Comparison of ENCODE assay signal across 11 mouse cellular contexts in the genomic region with DNA sequence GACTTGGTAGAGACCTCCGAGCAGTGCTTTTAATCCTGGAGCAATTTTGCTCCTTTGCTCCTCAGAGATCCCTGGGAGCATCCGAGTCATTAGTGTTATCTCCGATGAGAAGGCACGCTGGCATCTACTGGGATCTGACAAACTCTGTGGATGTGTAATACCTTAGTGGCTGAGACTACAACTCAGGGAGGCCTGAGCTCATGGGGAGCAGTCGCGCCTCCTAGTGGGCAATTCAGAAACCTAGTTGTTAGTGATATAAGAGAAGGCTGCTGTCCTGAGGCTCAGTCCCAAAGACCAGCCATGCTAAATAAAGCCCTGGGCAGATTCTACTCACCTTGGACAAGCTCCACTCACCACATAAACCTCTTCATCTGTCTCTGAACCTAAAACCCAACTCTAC. TPM values are rescaled to one million over a fixed set of nuclear protein-coding genes. Genes with fewer than 3 reads are reported as not detected.
DNase-seq lines count a peak whose midpoint lies in the region; ATAC-seq and TF ChIP-seq lines count a peak whose summit lies in the region.
"Had no signal": no experiment of that assay in that cellular context is flagged by ENCODE, and none has a peak within 500 bp of the region (broad histone marks: within the 10 kb centered on the region; RNA-seq: fewer than 3 reads in every experiment).

No protein-coding gene starts in this region.

- H3K4me2 ChIP-seq in forebrain, embryonic 12.5 days: no peak overlapping the region
- no peak overlapping the region for H3K4me2 ChIP-seq in neural tube, embryonic 11.5 days (ENCODE audit: low read depth)
- no peak overlapping the region for H3K4me2 ChIP-seq in neural tube, embryonic 15.5 days
- no peak overlapping the region for H3K4me2 ChIP-seq in forebrain, postnatal 0 days (ENCODE audit: low read depth)
- H3K4me2 ChIP-seq: heart, embryonic 15.5 days had no signal

- no peaks in the 10 kb centered on the region for H3K9me3 ChIP-seq in forebrain, embryonic 12.5 days
- H3K9me3 ChIP-seq in forebrain, embryonic 10.5 days: no peaks in the 10 kb centered on the region
- H3K9me3 ChIP-seq in neural tube, embryonic 11.5 days (ENCODE audit: control insufficient read depth, low read length): no peaks in the 10 kb centered on the region
- H3K9me3 ChIP-seq in neural tube, embryonic 15.5 days (replicated peaks): no peaks in the 10 kb centered on the region
- no peaks in the 10 kb centered on the region for H3K9me3 ChIP-seq in forebrain, postnatal 0 days (ENCODE audit: low read length)
- H3K9me3 ChIP-seq: heart, embryonic 15.5 days had no signal

- H3K36me3 ChIP-seq in forebrain, embryonic 12.5 days (replicated peaks): no peaks in the 10 kb centered on the region
- H3K36me3 ChIP-seq in forebrain, embryonic 10.5 days (replicated peaks): no peaks in the 10 kb centered on the region
- no peaks in the 10 kb centered on the region for H3K36me3 ChIP-seq in neural tube, embryonic 11.5 days (ENCODE audit: control insufficient read depth, insufficient read depth, low read length)
- no peaks in the 10 kb centered on the region for H3K36me3 ChIP-seq in neural tube, embryonic 15.5 days
- H3K36me3 ChIP-seq in forebrain, postnatal 0 days (ENCODE audit: insufficient read depth): no peaks in the 10 kb centered on the region
- H3K36me3 ChIP-seq: G1E; heart, embryonic 15.5 days had no signal

- no peak for DNase-seq in forebrain, embryonic 10.5 days (ENCODE audit: extremely low spot score, low spot score)
- peak; percentile 37 for DNase-seq in neural tube, embryonic 11.5 days (ENCODE audit: low spot score)
- DNase-seq in forebrain, postnatal 0 days: no peak
- peak; percentile 60 for DNase-seq in lung, postnatal 14 days
- no peak for DNase-seq in MN1 (ENCODE audit: low spot score)
- DNase-seq in right cerebral cortex, postnatal 10 days (ENCODE audit: low spot score in 2 of 2): no peak

- 57% methylated on average over 6 of the region's 6 CpGs for WGBS in forebrain, embryonic 12.5 days
- 59% methylated on average over 6 of the region's 6 CpGs for WGBS in forebrain, embryonic 10.5 days
- 61% methylated on average over 6 of the region's 6 CpGs for WGBS in neural tube, embryonic 11.5 days
- WGBS in neural tube, embryonic 15.5 days: 59% methylated on average over 6 of the region's 6 CpGs
- WGBS in forebrain, postnatal 0 days: 62% methylated on average over 6 of the region's 6 CpGs

- ATAC-seq in forebrain, embryonic 12.5 days (ENCODE audit: low FRiP score): peak; percentile 33; the same call in 1 of the 2 replicates
- peak; percentile 52; the same call in 1 of the 2 replicates for ATAC-seq in neural tube, embryonic 11.5 days (ENCODE audit: insufficient read depth, low FRiP score, low TSS enrichment)
- ATAC-seq in neural tube, embryonic 15.5 days (ENCODE audit: low FRiP score): no peak
- no peak for ATAC-seq in forebrain, postnatal 0 days

- H3K27me3 ChIP-seq in forebrain, embryonic 12.5 days: no peaks in the 10 kb centered on the region
- H3K27me3 ChIP-seq in forebrain, embryonic 10.5 days (ENCODE audit: poor library complexity, severe bottlenecking): no peaks in the 10 kb centered on the region
- no peaks in the 10 kb centered on the region for H3K27me3 ChIP-seq in neural tube, embryonic 11.5 days (ENCODE audit: control insufficient read depth, insufficient read depth, low read length)
- no peaks in the 10 kb centered on the region for H3K27me3 ChIP-seq in neural tube, embryonic 15.5 days (replicated peaks)
- H3K27me3 ChIP-seq in forebrain, postnatal 0 days (ENCODE audit: insufficient read depth, low read length): no peaks in the 10 kb centered on the region
- H3K27me3 ChIP-seq: heart, embryonic 15.5 days; megakaryocyte, embryonic 14.5 days had no signal

- no peak overlapping the region for H3K9ac ChIP-seq in forebrain, embryonic 12.5 days
- no peak overlapping the region for H3K9ac ChIP-seq in neural tube, embryonic 11.5 days (ENCODE audit: low read length)
- H3K9ac ChIP-seq in neural tube, embryonic 15.5 days (replicated peaks): no peak overlapping the region
- H3K9ac ChIP-seq in forebrain, postnatal 0 days: no peak overlapping the region
- H3K9ac ChIP-seq: heart, embryonic 15.5 days had no signal

- TF ChIP-seq CTCF in forebrain, postnatal 0 days (IDR thresholded peaks at IDR 0.05; ENCODE audit: low read depth): peak; percentile 45; the same call in 1 of the 2 replicates

- H3K27ac ChIP-seq in forebrain, embryonic 12.5 days: no peak overlapping the region
- no peak overlapping the region for H3K27ac ChIP-seq in forebrain, embryonic 10.5 days
- no peak overlapping the region for H3K27ac ChIP-seq in neural tube, embryonic 11.5 days (ENCODE audit: low read depth, low read length)
- no peak overlapping the region for H3K27ac ChIP-seq in neural tube, embryonic 15.5 days (replicated peaks)
- no peak overlapping the region for H3K27ac ChIP-seq in forebrain, postnatal 0 days (ENCODE audit: low read depth, low read length)
- H3K27ac ChIP-seq: heart, embryonic 15.5 days had no signal

- H3K4me3 ChIP-seq in forebrain, embryonic 12.5 days (replicated peaks): no peak overlapping the region
- no peak overlapping the region for H3K4me3 ChIP-seq in forebrain, embryonic 10.5 days
- H3K4me3 ChIP-seq in neural tube, embryonic 11.5 days (ENCODE audit: low read depth, low read length): no peak overlapping the region
- no peak overlapping the region for H3K4me3 ChIP-seq in neural tube, embryonic 15.5 days (replicated peaks)
- H3K4me3 ChIP-seq in forebrain, postnatal 0 days (ENCODE audit: low read depth, low read length): no peak overlapping the region
- H3K4me3 ChIP-seq: heart, embryonic 15.5 days; megakaryocyte, embryonic 14.5 days had no signal

- peaks cover 9% of the 10 kb centered on the region; the same call in 1 of the 2 replicates for H3K4me1 ChIP-seq in forebrain, embryonic 12.5 days
- peaks cover 26% of the 10 kb centered on the region for H3K4me1 ChIP-seq in forebrain, embryonic 10.5 days
- no peaks in the 10 kb centered on the region for H3K4me1 ChIP-seq in neural tube, embryonic 11.5 days (ENCODE audit: control insufficient read depth, insufficient read depth, low read length)
- H3K4me1 ChIP-seq in neural tube, embryonic 15.5 days: peaks cover 13% of the 10 kb centered on the region
- no peaks in the 10 kb centered on the region for H3K4me1 ChIP-seq in forebrain, postnatal 0 days (ENCODE audit: insufficient read depth)

RNA-seq across cellular contexts. Expression of a gene that starts 23.4 kb away (rescaled TPM):
- 25.4 and 29.8 TPM in 2 replicates for polyA plus RNA-seq in forebrain, embryonic 12.5 days (2016; fragmentation: Nextera tagmentation; extraction: Ambion mirVana)
- 13.1 and 13.8 TPM in 2 replicates for polyA plus RNA-seq in forebrain, embryonic 10.5 days (2016; fragmentation: Nextera tagmentation; extraction: Ambion mirVana)
- polyA plus RNA-seq in neural tube, embryonic 11.5 days (2014; fragmentation: Nextera tagmentation; extraction: Ambion mirVana): 18.8 and 20.1 TPM in 2 replicates
- polyA plus RNA-seq in neural tube, embryonic 15.5 days (2015; fragmentation: Nextera tagmentation; extraction: Ambion mirVana): 31.8 and 32.7 TPM in 2 replicates
- 89.1 and 93.3 TPM in 2 replicates for total RNA-seq in forebrain, postnatal 0 days (2014; rRNA removed)
- polyA plus RNA-seq in forebrain, postnatal 0 days (2015; fragmentation: Nextera tagmentation; extraction: Ambion mirVana): 37.8 and 43.7 TPM in 2 replicates
- polyA plus RNA-seq: G1E had no signal

Comparison
In these comparisons a context has a peak if more than half of its experiments do, and no peak if none do; other contexts are left out.
1. ATAC-seq: peak in forebrain, embryonic 12.5 days (single experiment) and neural tube, embryonic 11.5 days (single experiment); none in neural tube, embryonic 15.5 days (single experiment) and forebrain, postnatal 0 days (single experiment).
2. DNase-seq: peak in neural tube, embryonic 11.5 days (single experiment) and lung, postnatal 14 days (single experiment); none in forebrain, embryonic 10.5 days (single experiment), forebrain, postnatal 0 days (single experiment), MN1 (single experiment) and right cerebral cortex, postnatal 10 days (0 of 2).